Mouse (Mus musculus): ENCODE data around the gene Mrpl14.

Gene Mrpl14

GRCm38 (mm10) chr17:45686093-45686619 is at the start of gene Mrpl14:
Gene Mrpl14, plus strand, starts transcription at chr17:45686322.
- peak; percentile 92 for DNase-seq

DNA sequence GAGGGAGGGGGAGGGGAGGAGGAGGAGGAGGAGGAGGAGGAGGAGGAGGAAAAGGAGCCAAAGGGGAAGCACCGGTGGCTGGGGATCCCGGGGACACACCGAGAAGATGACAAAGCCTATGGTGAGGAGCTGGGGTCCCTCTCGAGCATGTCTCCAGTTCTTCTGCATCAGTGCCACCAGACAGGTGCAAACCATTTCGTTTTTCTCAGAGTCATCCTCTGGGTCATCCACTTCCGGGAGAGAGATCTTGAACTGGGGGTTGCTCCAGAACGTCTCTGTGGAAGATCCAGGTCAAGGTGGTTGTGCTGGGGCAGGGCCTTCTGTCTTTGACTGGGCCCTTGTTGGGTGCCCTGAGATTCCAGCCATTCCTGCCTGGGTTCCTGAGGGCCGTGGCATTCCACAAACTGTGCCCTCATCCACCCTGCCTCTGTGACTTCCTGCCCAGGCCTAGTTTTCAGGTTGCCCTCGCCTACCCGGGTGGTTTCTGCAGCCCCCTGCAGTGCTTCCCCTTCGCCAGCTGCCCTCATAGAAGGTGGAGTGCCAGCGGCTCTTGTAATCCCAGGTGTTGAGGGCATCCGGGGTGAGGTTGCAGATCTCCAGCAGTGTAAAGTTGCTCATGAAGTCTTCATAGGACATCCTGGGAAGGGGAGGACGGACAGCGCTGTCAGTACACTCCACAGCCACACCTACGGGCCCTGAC is 47.4 kb upstream of the Mrpl14 start:
- DNase-seq = no peak

DNA sequence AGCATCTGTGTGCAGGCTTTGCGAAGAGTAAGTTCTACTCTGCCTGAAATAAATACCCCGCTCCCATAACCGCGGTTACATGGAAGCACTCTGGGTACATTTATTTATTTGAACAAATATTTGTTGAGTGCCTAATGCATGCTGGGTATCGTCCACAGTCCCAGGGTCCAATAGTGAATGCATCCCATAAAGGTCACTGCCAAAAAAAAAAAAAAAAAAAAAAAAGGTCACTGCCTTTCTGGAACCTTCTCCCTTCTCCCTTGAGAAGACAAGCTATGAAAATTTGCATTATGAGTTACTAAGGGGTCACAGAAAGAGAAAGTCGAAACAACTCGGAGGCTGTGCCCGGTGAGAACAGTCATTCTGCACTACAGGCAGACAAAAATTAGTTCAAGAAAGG is 44.1 kb upstream of the Mrpl14 start:
- no peak for DNase-seq

DNA sequence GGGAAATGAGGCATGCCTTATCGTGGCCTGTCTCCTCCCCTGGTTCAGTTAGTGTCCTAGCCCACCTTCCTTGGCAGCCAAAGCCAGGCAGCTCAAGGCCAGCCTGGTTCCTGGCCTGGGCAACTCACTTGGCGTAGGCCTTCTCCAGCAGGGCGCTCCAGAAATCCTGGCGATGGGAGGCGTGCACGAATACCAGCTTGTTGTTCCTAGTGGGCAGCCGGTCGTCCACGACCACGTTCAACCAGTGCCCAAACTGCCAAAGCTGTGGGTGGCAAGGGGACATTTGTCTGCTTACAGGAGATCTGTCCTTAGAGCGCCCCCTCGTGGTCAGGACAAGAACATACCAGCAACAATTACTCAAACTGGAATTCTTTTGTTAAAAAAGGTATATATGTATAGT is 43.4 kb upstream of the Mrpl14 start:
- peak; percentile 44 for DNase-seq

DNA sequence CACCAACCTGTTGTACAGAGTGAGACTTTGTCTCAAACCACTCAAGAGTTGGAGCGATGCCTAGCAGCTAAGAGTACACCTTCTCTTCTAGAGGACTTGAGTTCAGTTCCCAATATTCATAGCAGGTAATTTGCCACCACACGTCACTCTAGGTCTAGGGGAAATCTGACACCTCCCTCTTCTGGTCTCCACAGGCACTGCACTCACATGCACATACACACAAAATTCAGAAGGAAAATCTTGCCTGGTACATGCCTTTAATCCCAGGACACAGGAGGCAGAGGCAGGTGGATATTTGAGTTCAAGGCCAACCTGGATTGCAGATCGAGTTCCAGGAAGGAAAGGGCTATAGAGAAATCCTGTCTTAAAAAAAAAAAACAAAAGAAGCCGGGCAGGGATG is 41.9 kb upstream of the Mrpl14 start:
- no peak for DNase-seq

GRCm38 (mm10) chr17:45653233-45653632 is 32.9 kb upstream of the Mrpl14 start:
- DNase-seq = no peak

DNA sequence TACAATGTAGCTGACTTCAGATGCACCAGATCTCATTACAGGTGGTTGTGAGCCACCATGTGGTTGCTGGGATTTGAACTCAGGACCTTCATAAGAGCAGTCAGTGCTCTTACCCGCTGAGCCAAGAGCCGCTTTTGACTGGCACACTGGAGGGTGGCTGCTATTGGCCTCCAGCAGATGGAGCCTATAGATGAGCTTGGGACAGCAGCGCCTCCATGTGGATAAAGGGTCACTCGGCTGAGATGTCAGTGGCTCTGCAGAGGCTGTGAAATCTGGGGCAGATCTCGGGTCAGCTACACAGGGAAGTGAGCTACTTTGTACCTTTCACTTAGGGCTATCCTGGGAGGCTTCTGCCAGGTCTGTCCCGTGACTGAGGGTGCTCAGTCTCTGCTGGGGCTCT is 30.3 kb upstream of the Mrpl14 start:
- DNase-seq = no peak

GRCm38 (mm10) chr17:45659225-45659624 is 26.9 kb upstream of the Mrpl14 start, which contains the start of gene Capn11:
Gene Capn11, minus strand, starts transcription at chr17:45659325.
- DNase-seq = no peak

GRCm38 (mm10) chr17:45663106-45663919 is 22.8 kb upstream of the Mrpl14 start:
- DNase-seq = peak; percentile 66

GRCm38 (mm10) chr17:45664608-45665007 is 21.5 kb upstream of the Mrpl14 start:
- no peak for DNase-seq

GRCm38 (mm10) chr17:45666091-45666490 is 20.0 kb upstream of the Mrpl14 start:
- no peak for DNase-seq

GRCm38 (mm10) chr17:45667481-45667880 is 18.6 kb upstream of the Mrpl14 start:
- no peak for DNase-seq

GRCm38 (mm10) chr17:45667986-45668385 is 18.1 kb upstream of the Mrpl14 start:
- no peak for DNase-seq

DNA sequence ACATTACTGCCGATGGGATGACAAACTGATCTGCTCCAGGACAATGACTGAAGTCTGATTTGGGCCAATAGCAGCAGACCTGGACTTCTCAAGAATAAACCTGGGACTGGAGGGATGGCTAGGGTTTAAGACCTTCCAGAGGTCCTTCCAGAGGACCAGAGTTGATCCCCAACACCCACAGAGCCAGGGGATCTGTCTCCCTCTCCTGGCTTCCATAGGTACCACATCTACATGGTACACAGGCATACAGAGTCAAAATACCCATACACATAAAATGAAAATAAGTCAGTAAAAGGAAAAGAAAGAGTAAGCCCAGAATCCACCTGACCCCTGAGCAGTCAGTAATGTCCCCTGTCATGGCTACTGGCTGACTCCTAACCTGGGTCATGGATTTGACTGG is 14.3 kb upstream of the Mrpl14 start:
- DNase-seq = no peak

GRCm38 (mm10) chr17:45672598-45672997 is 13.5 kb upstream of the Mrpl14 start:
- DNase-seq = no peak

DNA sequence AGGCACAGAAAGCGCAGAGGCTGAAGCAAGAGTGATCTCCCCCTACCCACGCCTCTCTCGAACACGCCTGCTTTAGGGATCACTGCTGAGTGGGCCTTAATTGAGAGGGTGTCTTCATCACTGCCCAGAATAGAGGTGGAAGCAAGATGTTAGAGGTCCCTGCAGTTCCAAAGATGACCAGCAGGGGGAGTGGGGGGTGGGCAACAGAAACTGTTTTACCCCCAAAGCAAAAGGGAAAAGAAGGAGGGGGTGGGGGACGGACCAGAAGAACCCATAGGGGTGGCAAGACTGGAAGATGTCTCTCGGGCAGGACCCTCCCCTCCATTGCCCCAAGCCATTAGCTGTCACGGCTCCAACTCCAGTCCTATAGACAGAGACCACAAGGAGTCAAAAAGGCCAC is 8.0 kb upstream of the Mrpl14 start:
- DNase-seq = no peak

DNA sequence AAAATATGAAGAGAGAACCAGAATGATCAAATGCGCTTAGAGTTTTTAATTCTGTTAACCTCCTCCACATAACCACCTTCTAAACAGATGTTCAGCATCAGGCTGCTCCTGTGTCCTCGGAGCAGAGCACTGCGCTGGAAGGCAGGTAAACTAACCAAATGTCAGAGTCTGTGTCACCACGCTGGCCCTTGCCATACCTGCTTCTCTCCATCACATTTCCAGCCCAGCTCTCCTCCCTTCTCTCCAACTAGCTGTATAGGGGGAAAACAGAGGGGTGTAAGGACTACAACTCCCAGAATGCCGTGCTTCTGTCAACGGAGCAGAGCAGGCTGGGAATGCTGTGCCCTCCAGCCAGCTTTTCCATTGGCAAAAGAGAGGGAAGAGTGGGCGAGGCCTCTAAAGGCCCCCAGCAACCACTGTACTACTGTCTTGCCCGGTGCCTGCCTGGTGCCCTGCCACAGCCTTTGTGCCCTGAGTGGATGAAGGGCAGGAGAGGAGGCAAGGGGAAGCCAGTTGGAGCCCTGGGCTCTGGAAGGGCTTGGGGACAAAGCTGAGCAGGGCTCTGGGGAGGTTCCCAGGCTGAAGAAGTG is 5.6 kb upstream of the Mrpl14 start:
- DNase-seq = peak; percentile 75

GRCm38 (mm10) chr17:45681588-45681987 is 4.5 kb upstream of the Mrpl14 start:
- DNase-seq = no peak

DNA sequence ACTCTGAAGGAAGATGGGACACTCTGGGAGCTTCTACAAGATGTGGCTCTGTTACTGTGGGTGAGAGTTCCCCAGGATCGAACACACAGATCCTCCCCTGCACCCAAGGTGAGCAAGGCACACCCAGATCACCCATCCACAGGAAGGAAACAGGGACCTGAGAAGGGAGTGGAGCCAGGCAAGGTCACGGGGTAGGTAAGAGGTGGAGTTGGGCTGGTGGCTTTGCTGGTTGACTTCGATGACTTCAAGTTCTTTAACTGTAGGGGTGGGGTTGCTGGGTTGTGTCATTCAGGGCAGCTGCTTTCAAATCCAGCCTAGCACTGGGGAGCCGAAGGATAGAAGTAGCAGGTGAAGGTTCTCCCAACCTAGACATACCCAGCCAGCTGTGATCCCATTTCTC is 3.3 kb upstream of the Mrpl14 start:
- DNase-seq = no peak

DNA sequence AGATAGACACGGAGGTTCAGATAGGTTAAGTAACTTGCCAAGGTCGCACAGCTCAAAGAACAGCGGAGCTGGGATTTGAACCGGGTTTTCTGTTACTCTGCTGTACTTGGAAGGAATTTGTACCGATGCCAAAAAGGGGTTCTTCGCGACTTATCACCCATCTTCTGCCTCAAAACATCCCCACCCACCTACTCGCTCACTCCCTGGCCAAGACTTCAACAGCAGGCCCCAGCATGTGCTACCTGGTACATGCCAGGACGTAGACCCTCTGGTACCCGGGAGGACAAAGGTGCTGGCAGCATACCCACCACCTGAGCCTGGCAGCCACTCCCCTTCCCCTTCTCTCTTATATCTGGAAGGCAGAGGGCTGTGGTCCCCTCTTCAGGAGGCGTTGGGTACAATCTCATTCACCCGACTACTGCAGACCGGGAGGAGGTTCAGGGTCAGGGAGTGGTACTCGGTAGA is 1.4 kb upstream of the Mrpl14 start:
- DNase-seq = no peak

DNA sequence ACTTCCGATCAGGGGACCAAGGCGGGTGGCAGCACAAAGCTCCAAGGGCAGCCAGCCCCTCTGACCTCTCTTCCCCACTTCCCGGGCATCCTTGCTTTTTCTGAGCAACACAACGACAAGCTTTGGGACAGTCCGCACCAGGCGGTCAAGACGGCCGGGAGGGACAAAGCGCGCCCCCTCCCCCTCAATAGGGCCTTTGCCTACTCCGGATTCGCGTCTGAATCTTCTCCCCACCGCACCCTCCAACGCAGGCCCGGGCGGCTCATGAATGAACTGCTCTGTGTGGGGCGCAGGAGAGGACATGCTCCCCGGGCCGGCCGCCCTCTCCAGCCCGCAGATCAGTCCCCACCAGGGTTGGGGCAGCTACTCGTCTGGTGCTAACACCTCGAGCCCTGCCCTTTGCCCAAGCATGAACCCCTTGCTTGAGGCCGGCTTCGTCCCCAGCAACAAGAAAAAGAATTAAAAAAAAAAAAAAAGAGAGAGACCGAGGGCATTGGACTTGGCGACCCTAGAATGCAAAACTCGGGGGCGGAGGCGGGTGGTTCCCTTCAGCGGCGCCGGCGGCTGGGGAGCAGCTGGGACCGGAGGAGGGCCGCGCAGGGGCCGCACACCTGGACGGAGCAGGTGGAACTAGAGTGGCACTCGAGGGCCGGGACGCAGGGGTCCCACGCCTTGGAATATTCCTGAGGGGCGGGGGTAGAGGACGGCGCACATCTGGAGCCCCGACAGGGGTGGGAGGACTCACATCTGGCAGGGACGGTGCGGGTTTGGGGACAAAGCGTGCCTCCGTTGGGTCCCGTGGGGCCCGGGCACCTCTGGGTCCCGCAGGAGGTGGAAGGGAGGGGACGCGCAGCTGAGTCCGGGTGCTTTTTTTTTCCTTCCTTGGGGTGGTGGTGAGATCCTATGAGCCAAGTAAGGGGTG is 690 bp upstream of the Mrpl14 start:
- DNase-seq = no peak

GRCm38 (mm10) chr17:45686716-45687115 is 594 bp downstream of the Mrpl14 start, which contains the start of gene Tmem63b:
Gene Tmem63b, minus strand, starts transcription at chr17:45686905.
- DNase-seq = no peak

Data from layer of hippocampus, adult 9-11 months (tissue).